Mouse (Mus musculus) ES-E14 (cell line): Measurements from ENCODE around the gene Habp2.

Source experiments
- CHD2 ChIP-seq: IDR thresholded peaks from 2 replicates; pipeline ENCODE4 v1.6.1; 2014; ENCODE audit warnings: mild to moderate bottlenecking, low read depth, low read length, inconsistent platforms
- HCFC1 ChIP-seq: IDR thresholded peaks from 2 replicates; pipeline ENCODE4 v1.6.1; 2012; ENCODE audit warnings: low read length, inconsistent platforms, borderline replicate concordance; ENCODE audit not compliant: insufficient read depth
- MAFK ChIP-seq: IDR thresholded peaks from 2 replicates; pipeline ENCODE4 v1.6.1; 2014; ENCODE audit warnings: mild to moderate bottlenecking, low read depth, low read length, inconsistent platforms; ENCODE audit not compliant: insufficient read depth
- ZC3H11A ChIP-seq: IDR thresholded peaks from 2 replicates; pipeline ENCODE4 v1.6.1; 2012; ENCODE audit warnings: low read depth, mild to moderate bottlenecking, inconsistent platforms, low read length, borderline replicate concordance
- ZNF384 ChIP-seq: IDR thresholded peaks from 2 replicates; pipeline ENCODE4 v1.6.1; 2012; ENCODE audit warnings: low read depth, low read length, inconsistent platforms

GRCm38 (mm10) chr19:56297264-56297663 is 10.3 kb downstream of the Habp2 start:
- TF ChIP-seq CHD2 (no peak), ZNF384 (no peak), HCFC1 (no peak), ZC3H11A (no peak), MAFK (no peak)
